Mouse (Mus musculus): ENCODE measurements around the gene Map3k5. TPM values are rescaled to one million over a fixed set of nuclear protein-coding genes. Genes with fewer than 3 reads are reported as not detected.

Gene Map3k5
- 0.99 and 1.1 TPM in 2 replicates for polyA plus RNA-seq (2014; fragmentation: Nextera tagmentation; extraction: Ambion mirVana)

GRCm38 (mm10) chr10:19934384-19935294 is at the start of gene Map3k5:
Gene Map3k5, plus strand, starts transcription at chr10:19934472.
- H3K27me3 ChIP-seq (ENCODE audit: control insufficient read depth, insufficient read depth, low read length): 0 out of 2 replicates have a peak, but pooled peaks cover 7% of the 10 kb centered on the region
- WGBS: under 1% methylated on average over 81 of the region's 95 CpGs
- peaks cover 5% of the 10 kb centered on the region; the same call in 1 of the 2 replicates for H3K4me1 ChIP-seq (ENCODE audit: control insufficient read depth, insufficient read depth, low read length)

GRCm38 (mm10) chr10:19886249-19886648 is 48.0 kb upstream of the Map3k5 start:
- 93% methylated on average over 3 of the region's 3 CpGs for WGBS
- ATAC-seq (ENCODE audit: insufficient number of reproducible peaks, low FRiP score, low TSS enrichment, low read depth) (no peak), DNase-seq (ENCODE audit: low spot score) (no peak)
- no peaks in the 10 kb centered on the region for H3K4me1 ChIP-seq (ENCODE audit: control insufficient read depth, insufficient read depth, low read length)
- no peak overlapping the region for H3K4me2 ChIP-seq (ENCODE audit: low read depth, severe bottlenecking)
- no peak overlapping the region for H3K4me3 ChIP-seq (ENCODE audit: low read depth, low read length)
- H3K27ac ChIP-seq (replicated peaks; ENCODE audit: low read depth, low read length): no peak overlapping the region
- no peak overlapping the region for H3K9ac ChIP-seq (ENCODE audit: low read length)
- H3K27me3 ChIP-seq (ENCODE audit: control insufficient read depth, insufficient read depth, low read length): no peaks in the 10 kb centered on the region
- no peaks in the 10 kb centered on the region for H3K36me3 ChIP-seq (ENCODE audit: control insufficient read depth, insufficient read depth, low read length)
- no peaks in the 10 kb centered on the region for H3K9me3 ChIP-seq (ENCODE audit: control insufficient read depth, low read length)

More at GRCm38 (mm10) chr10:19934384-19935294, at the start of gene Map3k5:
- peak within 1 kb of the TSS; percentile 64 for H3K4me3 ChIP-seq (ENCODE audit: low read depth, low read length)
- DNase-seq (ENCODE audit: low spot score): peak; percentile 70
- H3K27ac ChIP-seq (replicated peaks; ENCODE audit: low read depth, low read length): no peak within 1 kb of the TSS
- H3K9ac ChIP-seq (ENCODE audit: low read length): peak within 1 kb of the TSS; percentile 72
- no peaks in the 10 kb centered on the region for H3K9me3 ChIP-seq (ENCODE audit: control insufficient read depth, low read length)
- H3K4me2 ChIP-seq (ENCODE audit: low read depth, severe bottlenecking): peak within 1 kb of the TSS; percentile 85
- no peaks in the 10 kb centered on the region for H3K36me3 ChIP-seq (ENCODE audit: control insufficient read depth, insufficient read depth, low read length)
- peak; percentile 67; the same call in 1 of the 2 replicates for ATAC-seq (ENCODE audit: insufficient number of reproducible peaks, low FRiP score, low TSS enrichment, low read depth)

- Histone ChIP-seq H3K9ac (ENCODE audit: low read length) (no peak overlapping the region), H3K36me3 (ENCODE audit: control insufficient read depth, insufficient read depth, low read length) (no peaks in the 10 kb centered on the region), H3K4me2 (ENCODE audit: low read depth, severe bottlenecking) (no peak overlapping the region), H3K4me3 (ENCODE audit: low read depth, low read length) (no peak overlapping the region), H3K9me3 (ENCODE audit: control insufficient read depth, low read length) (no peaks in the 10 kb centered on the region), H3K4me1 (ENCODE audit: control insufficient read depth, insufficient read depth, low read length) (no peaks in the 10 kb centered on the region), H3K27ac (replicated peaks; ENCODE audit: low read depth, low read length) (no peak overlapping the region), H3K27me3 (ENCODE audit: control insufficient read depth, insufficient read depth, low read length) (no peaks in the 10 kb centered on the region)
- 86% methylated on average over 3 of the region's 3 CpGs for WGBS
- DNase-seq (ENCODE audit: low spot score) (no peak), ATAC-seq (ENCODE audit: insufficient number of reproducible peaks, low FRiP score, low TSS enrichment, low read depth) (no peak)
Measured at GRCm38 (mm10) chr10:19889908-19890307, 44.4 kb upstream of the Map3k5 start.

GRCm38 (mm10) chr10:19891686-19892085 is 42.6 kb upstream of the Map3k5 start:
- 65% methylated on average over 3 of the region's 3 CpGs for WGBS
- no peak overlapping the region for H3K9ac ChIP-seq (ENCODE audit: low read length)
- H3K9me3 ChIP-seq (ENCODE audit: control insufficient read depth, low read length): no peaks in the 10 kb centered on the region
- H3K27ac ChIP-seq (replicated peaks; ENCODE audit: low read depth, low read length): no peak overlapping the region
- no peaks in the 10 kb centered on the region for H3K36me3 ChIP-seq (ENCODE audit: control insufficient read depth, insufficient read depth, low read length)
- no peak overlapping the region for H3K4me3 ChIP-seq (ENCODE audit: low read depth, low read length)
- ATAC-seq (ENCODE audit: insufficient number of reproducible peaks, low FRiP score, low TSS enrichment, low read depth) (no peak), DNase-seq (ENCODE audit: low spot score) (no peak)
- H3K4me2 ChIP-seq (ENCODE audit: low read depth, severe bottlenecking): no peak overlapping the region
- no peaks in the 10 kb centered on the region for H3K27me3 ChIP-seq (ENCODE audit: control insufficient read depth, insufficient read depth, low read length)
- no peaks in the 10 kb centered on the region for H3K4me1 ChIP-seq (ENCODE audit: control insufficient read depth, insufficient read depth, low read length)

GRCm38 (mm10) chr10:19893146-19893545 is 41.1 kb upstream of the Map3k5 start:
- no peaks in the 10 kb centered on the region for H3K4me1 ChIP-seq (ENCODE audit: control insufficient read depth, insufficient read depth, low read length)
- no peak overlapping the region for H3K4me2 ChIP-seq (ENCODE audit: low read depth, severe bottlenecking)
- H3K27me3 ChIP-seq (ENCODE audit: control insufficient read depth, insufficient read depth, low read length): no peaks in the 10 kb centered on the region
- WGBS: 85% methylated on average over 6 of the region's 6 CpGs
- H3K36me3 ChIP-seq (ENCODE audit: control insufficient read depth, insufficient read depth, low read length): no peaks in the 10 kb centered on the region; the same call in 1 of the 2 replicates
- no peak overlapping the region for H3K9ac ChIP-seq (ENCODE audit: low read length)
- no peaks in the 10 kb centered on the region for H3K9me3 ChIP-seq (ENCODE audit: control insufficient read depth, low read length)
- H3K4me3 ChIP-seq (ENCODE audit: low read depth, low read length): no peak overlapping the region
- no peak overlapping the region for H3K27ac ChIP-seq (replicated peaks; ENCODE audit: low read depth, low read length)
- DNase-seq (ENCODE audit: low spot score) (no peak), ATAC-seq (ENCODE audit: insufficient number of reproducible peaks, low FRiP score, low TSS enrichment, low read depth) (no peak)

- Histone ChIP-seq H3K4me2 (ENCODE audit: low read depth, severe bottlenecking) (no peak overlapping the region), H3K36me3 (ENCODE audit: control insufficient read depth, insufficient read depth, low read length) (no peaks in the 10 kb centered on the region; the same call in 1 of the 2 replicates), H3K4me1 (ENCODE audit: control insufficient read depth, insufficient read depth, low read length) (no peaks in the 10 kb centered on the region), H3K9me3 (ENCODE audit: control insufficient read depth, low read length) (no peaks in the 10 kb centered on the region), H3K27me3 (ENCODE audit: control insufficient read depth, insufficient read depth, low read length) (no peaks in the 10 kb centered on the region), H3K27ac (replicated peaks; ENCODE audit: low read depth, low read length) (no peak overlapping the region), H3K9ac (ENCODE audit: low read length) (no peak overlapping the region), H3K4me3 (ENCODE audit: low read depth, low read length) (no peak overlapping the region)
- ATAC-seq (ENCODE audit: insufficient number of reproducible peaks, low FRiP score, low TSS enrichment, low read depth) (no peak), DNase-seq (ENCODE audit: low spot score) (peak; percentile 38)
- WGBS: 16% methylated on average over 4 of the region's 4 CpGs
Measured at GRCm38 (mm10) chr10:19893976-19894375, 40.3 kb upstream of the Map3k5 start.

- Histone ChIP-seq H3K4me2 (ENCODE audit: low read depth, severe bottlenecking) (no peak overlapping the region), H3K9me3 (ENCODE audit: control insufficient read depth, low read length) (no peaks in the 10 kb centered on the region), H3K4me3 (ENCODE audit: low read depth, low read length) (no peak overlapping the region), H3K36me3 (ENCODE audit: control insufficient read depth, insufficient read depth, low read length) (peaks cover 2% of the 10 kb centered on the region; the same call in 1 of the 2 replicates), H3K4me1 (ENCODE audit: control insufficient read depth, insufficient read depth, low read length) (no peaks in the 10 kb centered on the region), H3K27me3 (ENCODE audit: control insufficient read depth, insufficient read depth, low read length) (no peaks in the 10 kb centered on the region), H3K27ac (replicated peaks; ENCODE audit: low read depth, low read length) (no peak overlapping the region), H3K9ac (ENCODE audit: low read length) (no peak overlapping the region)
- DNase-seq (ENCODE audit: low spot score) (no peak), ATAC-seq (ENCODE audit: insufficient number of reproducible peaks, low FRiP score, low TSS enrichment, low read depth) (no peak)
- 50% methylated on average over 2 of the region's 2 CpGs for WGBS
Measured at GRCm38 (mm10) chr10:19900191-19900590, 34.1 kb upstream of the Map3k5 start.

- no peak overlapping the region for H3K4me3 ChIP-seq (ENCODE audit: low read depth, low read length)
- no peak overlapping the region for H3K4me2 ChIP-seq (ENCODE audit: low read depth, severe bottlenecking)
- 86% methylated on average over 7 of the region's 7 CpGs for WGBS
- no peak overlapping the region for H3K27ac ChIP-seq (replicated peaks; ENCODE audit: low read depth, low read length)
- no peaks in the 10 kb centered on the region for H3K9me3 ChIP-seq (ENCODE audit: control insufficient read depth, low read length)
- no peak overlapping the region for H3K9ac ChIP-seq (ENCODE audit: low read length)
- no peaks in the 10 kb centered on the region for H3K27me3 ChIP-seq (ENCODE audit: control insufficient read depth, insufficient read depth, low read length)
- no peak for ATAC-seq (ENCODE audit: insufficient number of reproducible peaks, low FRiP score, low TSS enrichment, low read depth)
- H3K4me1 ChIP-seq (ENCODE audit: control insufficient read depth, insufficient read depth, low read length): no peaks in the 10 kb centered on the region
- peaks cover 2% of the 10 kb centered on the region; the same call in 1 of the 2 replicates for H3K36me3 ChIP-seq (ENCODE audit: control insufficient read depth, insufficient read depth, low read length)
- DNase-seq (ENCODE audit: low spot score): no peak
Measured at GRCm38 (mm10) chr10:19901992-19902391, 32.3 kb upstream of the Map3k5 start.
